Mouse (Mus musculus) CH12.LX (cell line): Measurements from ENCODE around the gene Slc12a7. TPM values are rescaled to one million over a fixed set of nuclear protein-coding genes. Genes with fewer than 3 reads are reported as not detected.

Experiments used
- DNase-seq: peaks from one replicate; pipeline ENCODE4 v3.0.0-alpha.2; 2013; ENCODE audit errors: extremely low read depth
- H3K27ac ChIP-seq: 2 replicates; pipeline ENCODE4 v1.5.1; 2012; ENCODE audit warnings: low read depth, mild to moderate bottlenecking, control low read depth, moderate library complexity; ENCODE audit not compliant: insufficient read depth
- H3K27me3 ChIP-seq: replicated peaks from 2 replicates; pipeline ENCODE3; 2012; ENCODE audit warnings: inconsistent platforms
- H3K36me3 ChIP-seq, 2 experiments: replicated peaks in 1 of 2; 2 replicates each; pipeline versions ENCODE3 to v1.6.1; 2012; ENCODE audit warnings: inconsistent platforms in 1 of 2, low read length in 1 of 2, mild to moderate bottlenecking in 1 of 2, mixed read lengths in 1 of 2, moderate library complexity in 1 of 2; ENCODE audit not compliant: control insufficient read depth in 1 of 2, insufficient read depth in 1 of 2
- H3K4me1 ChIP-seq, 2 experiments: 2 replicates each; pipeline ENCODE4 v1.6.1; 2012; ENCODE audit warnings: inconsistent platforms in 1 of 2, moderate library complexity in 1 of 2; ENCODE audit not compliant: insufficient read depth in 2 of 2, control insufficient read depth in 1 of 2
- H3K4me2 ChIP-seq: 2 replicates; pipeline ENCODE4 v1.6.1; 2012; ENCODE audit warnings: low read depth, mild to moderate bottlenecking, control low read depth; ENCODE audit not compliant: poor library complexity, insufficient read depth, severe bottlenecking
- H3K4me3 ChIP-seq, 3 experiments: fragments of 150-350 bp in 1 of 3; sonication (generic) in 1 of 3; replicated peaks in 1 of 3; 2 replicates each; pipeline versions ENCODE3 to v1.5.1; 2011 to 2012; ENCODE audit warnings: low read depth in 2 of 3, low read length in 2 of 3, mild to moderate bottlenecking in 2 of 3, moderate library complexity in 2 of 3, control low read depth in 1 of 3, improper control_type of control experiment in 1 of 3, inconsistent platforms in 1 of 3, mixed read lengths in 1 of 3; ENCODE audit not compliant: poor library complexity in 1 of 3
- H3K79me2 ChIP-seq: replicated peaks from 2 replicates; pipeline ENCODE4 v1.6.1; 2012; ENCODE audit warnings: mild to moderate bottlenecking, moderate library complexity; ENCODE audit not compliant: control insufficient read depth, poor library complexity, insufficient read depth, severe bottlenecking; ENCODE audit errors: extremely low read depth
- H3K9ac ChIP-seq: 2 replicates; pipeline ENCODE4 v1.6.1; 2012; ENCODE audit warnings: low read depth, mild to moderate bottlenecking, control low read depth, moderate library complexity; ENCODE audit not compliant: insufficient read depth
- H3K9me3 ChIP-seq: replicated peaks from 2 replicates; pipeline ENCODE3; 2012; ENCODE audit warnings: low read length, inconsistent platforms, mixed read lengths
- CHD2 ChIP-seq: IDR thresholded peaks from 2 replicates; pipeline ENCODE4 v1.6.1; 2011; ENCODE audit warnings: low read length, improper control_type of control experiment
- CTCF ChIP-seq, 2 experiments: IDR thresholded peaks in 1 of 2; conservative IDR thresholded peaks in 1 of 2; 2 replicates each; pipeline ENCODE4 v1.5.1; 2011 to 2012; ENCODE audit warnings: low read depth in 2 of 2, low read length in 2 of 2, improper control_type of control experiment in 1 of 2, inconsistent platforms in 1 of 2, mild to moderate bottlenecking in 1 of 2, moderate library complexity in 1 of 2
- ETS1 ChIP-seq: conservative IDR thresholded peaks from 2 replicates; pipeline ENCODE4 v1.6.1; 2012; ENCODE audit warnings: low read depth, mild to moderate bottlenecking, inconsistent platforms, low read length, improper control_type of control experiment, moderate library complexity
- HCFC1 ChIP-seq: IDR thresholded peaks from 2 replicates; pipeline ENCODE4 v1.6.1; 2012; ENCODE audit warnings: low read depth, mild to moderate bottlenecking, inconsistent platforms, low read length, improper control_type of control experiment
- JUN ChIP-seq: IDR thresholded peaks from 2 replicates; pipeline ENCODE4 v1.6.1; 2011; ENCODE audit warnings: low read depth, mild to moderate bottlenecking, low read length, improper control_type of control experiment, moderate library complexity; ENCODE audit not compliant: insufficient read depth
- JUND ChIP-seq: conservative IDR thresholded peaks from 2 replicates; pipeline ENCODE4 v1.6.1; 2011; ENCODE audit warnings: low read depth, low read length, improper control_type of control experiment
- KAT2A ChIP-seq: IDR thresholded peaks from 2 replicates; pipeline ENCODE4 v1.6.1; 2012; ENCODE audit warnings: low read length, improper control_type of control experiment, inconsistent platforms; ENCODE audit not compliant: insufficient replicate concordance
- MAFK ChIP-seq: IDR thresholded peaks from 2 replicates; pipeline ENCODE4 v1.6.1; 2011; ENCODE audit warnings: low read length, improper control_type of control experiment; ENCODE audit not compliant: insufficient replicate concordance
- MAX ChIP-seq: IDR thresholded peaks from 2 replicates; pipeline ENCODE4 v1.6.1; 2011; ENCODE audit warnings: low read length, improper control_type of control experiment
- MAZ ChIP-seq: IDR thresholded peaks from 2 replicates; pipeline ENCODE4 v1.6.1; 2012; ENCODE audit warnings: low read depth, mild to moderate bottlenecking, inconsistent platforms, low read length, improper control_type of control experiment, moderate library complexity
- NELFE ChIP-seq: IDR thresholded peaks from 2 replicates; pipeline ENCODE4 v1.6.1; 2011; ENCODE audit warnings: low read depth, low read length, improper control_type of control experiment
- NRF1 ChIP-seq: IDR thresholded peaks from 2 replicates; pipeline ENCODE4 v1.6.1; 2014; ENCODE audit warnings: low read depth, mild to moderate bottlenecking, inconsistent platforms, low read length, improper control_type of control experiment, moderate library complexity
- SMC3 ChIP-seq: IDR thresholded peaks from 2 replicates; pipeline ENCODE4 v1.6.1; 2011; ENCODE audit warnings: low read depth, low read length, improper control_type of control experiment
- TCF12 ChIP-seq: IDR thresholded peaks from 2 replicates; pipeline ENCODE4 v1.6.1; 2014; ENCODE audit warnings: low read depth, mild to moderate bottlenecking, inconsistent platforms, low read length, improper control_type of control experiment
- UBTF ChIP-seq: IDR thresholded peaks from 2 replicates; pipeline ENCODE4 v1.6.1; 2012; ENCODE audit warnings: low read depth, mild to moderate bottlenecking, inconsistent platforms, low read length, improper control_type of control experiment, moderate library complexity
- dilution Hi-C: fragments of 300-500 bp; cut with MboI; formaldehyde crosslinking; loops from 2 replicates; pipeline ENCODE4 v1.14.3; 2020; ENCODE audit warnings: low sequenced_read_pairs; ENCODE audit not compliant: extremely low pct_unique_long_range_greater_than_20kb, extremely low pct_ligation_motif_present
- in situ Hi-C: fragments of 300-500 bp; cut with MboI; formaldehyde crosslinking; loops from 3 replicates; pipeline ENCODE4 v1.14.3; 2019; ENCODE audit warnings: low sequenced_read_pairs, low pct_ligation_motif_present, low pct_unique_long_range_greater_than_20kb, mixed read lengths
- polyA plus RNA-seq: library from polyadenylated mRNA; unstranded; fragments of >175 nt; gene quantifications from 2 replicates; pipeline ENCODE4 v1.2.1, GENCODE M21; 2012; ENCODE audit warnings: low read depth; ENCODE audit not compliant: insufficient read length
- total RNA-seq, 2 experiments: library from RNA; depleted of rRNA; stranded (reverse); fragments of 300-350 nt in 1 of 2; fragments of >200 nt in 1 of 2; gene quantifications; 2 replicates each; pipeline ENCODE4 v1.2.3; 2012 to 2014

Gene Slc12a7
- total and polyA plus RNA-seq, 3 experiments, result 1.0 to 5.8 (median 2.5) TPM

- no peak overlapping the region for H3K4me2 ChIP-seq
- peaks cover 0 to 3% of the 10 kb centered on the region in 2 experiments; a peak in 2 of 4 replicates for H3K4me1 ChIP-seq
- H3K4me3 ChIP-seq, result no peak overlapping the region
- DNase-seq, result no peak
- peaks cover 41% of the 10 kb centered on the region for H3K27me3 ChIP-seq
- in situ Hi-C loops (no loop called here), dilution Hi-C loops (no loop called here)
- no peak overlapping the region for H3K9ac ChIP-seq
- H3K36me3 ChIP-seq, result no peaks in the 10 kb centered on the region
- TF ChIP-seq JUN, result no peak
- no peak for TF ChIP-seq NRF1
- no peak for TF ChIP-seq TCF12
- no peak for TF ChIP-seq KAT2A
- TF ChIP-seq MAFK, result no peak
- TF ChIP-seq CTCF (conservative IDR thresholded peaks at IDR 0.05 in 1 of 2, IDR thresholded peaks at IDR 0.05 in 1 of 2; ENCODE audit: low read depth in 2 of 2, low read length in 2 of 2), result no peak
- TF ChIP-seq UBTF, result no peak
- TF ChIP-seq NELFE, result no peak
- TF ChIP-seq HCFC1, result no peak
- TF ChIP-seq MAX, result no peak
- TF ChIP-seq MAZ, result no peak
- no peak for TF ChIP-seq ETS1
- H3K9me3 ChIP-seq, result no peaks in the 10 kb centered on the region
- no peaks in the 10 kb centered on the region for H3K79me2 ChIP-seq
- no peak overlapping the region for H3K27ac ChIP-seq
Measured at GRCm38 (mm10) chr13:73835791-73836190, 102.9 kb downstream of the Slc12a7 start.

GRCm38 (mm10) chr13:73836491-73836890, 103.6 kb downstream of the Slc12a7 start:
- no peak for DNase-seq
- Histone ChIP-seq H3K4me1 (peaks cover 0 to 3% of the 10 kb centered on the region in 2 experiments; a peak in 2 of 4 replicates), H3K27ac (no peak overlapping the region), H3K27me3 (peaks cover 44% of the 10 kb centered on the region), H3K4me3 (no peak overlapping the region), H3K9ac (no peak overlapping the region), H3K9me3 (no peaks in the 10 kb centered on the region), H3K36me3 (no peaks in the 10 kb centered on the region)
- dilution Hi-C loops, result no loop called here
- TF ChIP-seq MAFK (no peak), JUND (no peak), CHD2 (no peak), NELFE (no peak), SMC3 (no peak), HCFC1 (no peak)
- TF ChIP-seq, all 38 proteins: peak for 0
- H3K79me2 ChIP-seq, result no peaks in the 10 kb centered on the region
- in situ Hi-C loops, result no loop called here
- H3K4me2 ChIP-seq, result no peak overlapping the region
